Mouse (Mus musculus) liver, postnatal 0 days (tissue): ENCODE results near the gene Ccnjl.

Experiments
- CTCF ChIP-seq: sonication (generic); IDR thresholded peaks from 2 replicates; pipeline ENCODE4 v1.5.1; 2016; ENCODE audit warnings: antibody characterized with exemption, low read depth
- EP300 ChIP-seq: IDR thresholded peaks from 2 replicates; pipeline ENCODE4 v1.6.1; 2016; ENCODE audit warnings: antibody characterized with exemption, low read depth, mild to moderate bottlenecking

GRCm38 (mm10) chr11:43528078-43528682 is 404 bp upstream of the Ccnjl start:
- TF ChIP-seq CTCF (no peak), EP300 (no peak)
